10 mouse cellular contexts compared by ENCODE assay signal in genomic region chr9:52368911-52369310, GRCm38 (mm10).
DNase-seq lines count a peak whose midpoint lies in the region; ATAC-seq and TF ChIP-seq lines count a peak whose summit lies in the region.
"Had no signal": no experiment of that assay in that cellular context is flagged by ENCODE, and none has a peak within 500 bp of the region (broad histone marks: within the 10 kb centered on the region; RNA-seq: fewer than 3 reads in every experiment).

No protein-coding gene starts in this region.

- DNase-seq in left cerebral cortex, postnatal 4 days = peak; percentile 48
- no peak for DNase-seq in left cerebral cortex, postnatal 36 days (ENCODE audit: low spot score in 2 of 2)
- DNase-seq in forebrain, embryonic 11.5 days (ENCODE audit: low spot score) = peak; percentile 83
- DNase-seq in hindbrain, postnatal 0 days (ENCODE audit: low spot score) = peak; percentile 52
- peak; percentile 27 for DNase-seq in retina, postnatal 7 days (ENCODE audit: low read depth, low spot score)
- no peak for DNase-seq in gastrocnemius, postnatal 4 days (ENCODE audit: low spot score in 2 of 2)
- DNase-seq: thymus, postnatal 14 days had no signal

- no peak for TF ChIP-seq CTCF in hindbrain, postnatal 0 days (IDR thresholded peaks at IDR 0.05; ENCODE audit: low read depth)

- peak; percentile 87 for ATAC-seq in forebrain, embryonic 11.5 days (replicated peaks; ENCODE audit: low FRiP score)
- no peak for ATAC-seq in hindbrain, postnatal 0 days
- ATAC-seq in erythroblast, adult 5-6 weeks (replicated peaks; ENCODE audit: low FRiP score, poor library complexity, severe bottlenecking) = no peak

- no peak overlapping the region for H3K4me3 ChIP-seq in forebrain, embryonic 11.5 days (ENCODE audit: low read depth, low read length)
- no peak overlapping the region for H3K4me3 ChIP-seq in hindbrain, postnatal 0 days (ENCODE audit: low read length)
- H3K4me3 ChIP-seq: lung, embryonic 15.5 days had no signal

- intact Hi-C loops in left cerebral cortex, postnatal 4 days (cut with DNase I) = no loop called here
- intact Hi-C loops in left cerebral cortex, postnatal 36 days (cut with DNase I) = no loop called here

- H3K4me1 ChIP-seq in forebrain, embryonic 11.5 days (replicated peaks; ENCODE audit: control insufficient read depth, insufficient read depth, low read length) = no peaks in the 10 kb centered on the region
- H3K4me1 ChIP-seq in hindbrain, postnatal 0 days (ENCODE audit: insufficient read depth, low read length) = no peaks in the 10 kb centered on the region
- H3K4me1 ChIP-seq: lung, embryonic 15.5 days had no signal

- 11% methylated on average over 9 of the region's 9 CpGs for WGBS in forebrain, embryonic 11.5 days
- WGBS in hindbrain, postnatal 0 days = 20% methylated on average over 9 of the region's 9 CpGs

- H3K9me3 ChIP-seq in forebrain, embryonic 11.5 days (ENCODE audit: control insufficient read depth, low read length) = no peaks in the 10 kb centered on the region
- no peaks in the 10 kb centered on the region for H3K9me3 ChIP-seq in hindbrain, postnatal 0 days (ENCODE audit: low read length)
- H3K9me3 ChIP-seq: lung, embryonic 15.5 days had no signal

- no peaks in the 10 kb centered on the region for H3K27me3 ChIP-seq in forebrain, embryonic 11.5 days (ENCODE audit: control insufficient read depth, insufficient read depth, low read length)
- no peaks in the 10 kb centered on the region for H3K27me3 ChIP-seq in hindbrain, postnatal 0 days (ENCODE audit: insufficient read depth, low read length)
- H3K27me3 ChIP-seq: lung, embryonic 15.5 days had no signal

- no peak overlapping the region for H3K4me2 ChIP-seq in forebrain, embryonic 11.5 days (ENCODE audit: low read depth, low read length, severe bottlenecking)
- no peak overlapping the region for H3K4me2 ChIP-seq in hindbrain, postnatal 0 days (ENCODE audit: low read depth, low read length)
- H3K4me2 ChIP-seq: heart, embryonic 11.5 days; lung, embryonic 15.5 days had no signal

- H3K27ac ChIP-seq in forebrain, embryonic 11.5 days (ENCODE audit: low read depth, low read length) = no peak overlapping the region
- no peak overlapping the region for H3K27ac ChIP-seq in hindbrain, postnatal 0 days
- H3K27ac ChIP-seq: lung, embryonic 15.5 days had no signal

- H3K9ac ChIP-seq in forebrain, embryonic 11.5 days (ENCODE audit: low read length) = no peak overlapping the region
- no peak overlapping the region for H3K9ac ChIP-seq in hindbrain, postnatal 0 days (replicated peaks; ENCODE audit: low read length)
- H3K9ac ChIP-seq: lung, embryonic 15.5 days had no signal

- H3K36me3 ChIP-seq in forebrain, embryonic 11.5 days (ENCODE audit: control insufficient read depth, insufficient read depth, low read length) = no peaks in the 10 kb centered on the region
- H3K36me3 ChIP-seq in hindbrain, postnatal 0 days (ENCODE audit: insufficient read depth, low read length) = no peaks in the 10 kb centered on the region
- H3K36me3 ChIP-seq: lung, embryonic 15.5 days had no signal

Comparison
In these comparisons a context has a peak if more than half of its experiments do, and no peak if none do; other contexts are left out.
1. DNase-seq: peak in left cerebral cortex, postnatal 4 days (single experiment), forebrain, embryonic 11.5 days (single experiment), hindbrain, postnatal 0 days (single experiment) and retina, postnatal 7 days (single experiment); none in left cerebral cortex, postnatal 36 days (0 of 2) and gastrocnemius, postnatal 4 days (0 of 2).